Mouse (Mus musculus) kidney, adult 2 months (tissue): ENCODE measurements around the gene Cfi. TPM values are rescaled to one million over a fixed set of nuclear protein-coding genes. Genes with fewer than 3 reads are reported as not detected.

Experiments used
- DNase-seq: peaks from one replicate; pipeline ENCODE4 v3.0.0; 2021
- H3K27ac ChIP-seq: fragments of 200-500 bp; 2 replicates; pipeline ENCODE4 v1.5.1; 2012; ENCODE audit warnings: low read depth, low read length, control low read depth, inconsistent platforms; ENCODE audit not compliant: insufficient read depth
- H3K27me3 ChIP-seq: fragments of 200-500 bp; replicated peaks from 2 replicates; pipeline ENCODE4 v1.6.1; 2012; ENCODE audit warnings: mild to moderate bottlenecking, moderate library complexity, low read length, inconsistent platforms; ENCODE audit not compliant: control insufficient read depth, insufficient read depth
- H3K36me3 ChIP-seq: fragments of 200-500 bp; 2 replicates; pipeline ENCODE4 v1.6.1; 2012; ENCODE audit warnings: mild to moderate bottlenecking, moderate library complexity, low read length, inconsistent platforms; ENCODE audit not compliant: control insufficient read depth, insufficient read depth
- H3K4me1 ChIP-seq: fragments of 200-500 bp; 2 replicates; pipeline ENCODE4 v1.6.1; 2011; ENCODE audit warnings: low read length; ENCODE audit not compliant: control insufficient read depth, insufficient read depth
- H3K4me3 ChIP-seq: fragments of 200-500 bp; 2 replicates; pipeline ENCODE4 v1.5.1; 2011; ENCODE audit warnings: mild to moderate bottlenecking, low read depth, low read length, control low read depth; ENCODE audit not compliant: insufficient read depth
- CTCF ChIP-seq: fragments of 200-500 bp; conservative IDR thresholded peaks from 2 replicates; pipeline ENCODE4 v1.5.1; 2011; ENCODE audit warnings: low read depth, mild to moderate bottlenecking, control low read depth, low read length, moderate library complexity, mixed read lengths; ENCODE audit not compliant: insufficient read depth, insufficient read length
- POLR2A ChIP-seq: fragments of 200-500 bp; IDR thresholded peaks from one replicate; pipeline ENCODE4 v1.6.1; 2011; ENCODE audit warnings: low read depth, low read length, control low read depth
- WGBS: fragments of 180-500 bp; shearing (Covaris S2); methylation state at CpG from one replicate; pipeline ENCODE4 v1.1.7; 2018; 5-methylcytosine and 5-hydroxymethylcytosine counted together
- polyA plus RNA-seq: library from polyadenylated mRNA; depleted of rRNA; stranded (reverse); fragments of >200 nt; gene quantifications from 2 replicates; pipeline ENCODE4 v1.2.3, GENCODE M21; 2012

Cfi gene
- polyA plus RNA-seq, 1 experiment: 10.3 TPM

- no peak overlapping the region for H3K4me3 ChIP-seq
- TF ChIP-seq POLR2A: no peak
- TF ChIP-seq CTCF: no peak
These were observed 26.9 kb downstream of the Cfi start for GRCm38 (mm10) chr3:129862592-129862991.

GRCm38 (mm10) chr3:129863698-129864097, 28.0 kb downstream of the Cfi start:
- DNase-seq: peak; percentile 50
- Histone ChIP-seq H3K27ac (no peak overlapping the region), H3K36me3 (no peaks in the 10 kb centered on the region), H3K4me3 (no peak overlapping the region), H3K27me3 (no peaks in the 10 kb centered on the region), H3K4me1 (no peaks in the 10 kb centered on the region)
- WGBS: 48% methylated on average over 14 of the region's 14 CpGs
- no peak for TF ChIP-seq POLR2A
- peak; percentile 81 for TF ChIP-seq CTCF

More at GRCm38 (mm10) chr3:129862592-129862991, 26.9 kb downstream of the Cfi start:
- DNase-seq: no peak
- Histone ChIP-seq H3K4me1 (no peaks in the 10 kb centered on the region), H3K36me3 (no peaks in the 10 kb centered on the region), H3K27ac (no peak overlapping the region), H3K27me3 (no peaks in the 10 kb centered on the region)
- WGBS: 73% methylated on average over 2 of the region's 2 CpGs

- WGBS: 50% methylated on average over 10 of the region's 10 CpGs
- Histone ChIP-seq H3K36me3 (no peaks in the 10 kb centered on the region), H3K4me1 (peaks cover 4% of the 10 kb centered on the region; the same call in 1 of the 2 replicates), H3K4me3 (no peak overlapping the region), H3K27ac (no peak overlapping the region), H3K27me3 (no peaks in the 10 kb centered on the region)
- no peak for DNase-seq
- TF ChIP-seq POLR2A: no peak
- no peak for TF ChIP-seq CTCF
These were observed 41.6 kb downstream of the Cfi start for GRCm38 (mm10) chr3:129877327-129877726.

- no peaks in the 10 kb centered on the region for H3K36me3 ChIP-seq
- H3K27me3 ChIP-seq: no peaks in the 10 kb centered on the region
- WGBS: under 1% methylated on average over 66 of the region's 66 CpGs
- H3K27ac ChIP-seq: no peak within 1 kb of the TSS
- peak within 1 kb of the TSS; percentile 92 for H3K4me3 ChIP-seq
- peak; percentile 92 for DNase-seq
- H3K4me1 ChIP-seq: peaks cover 4% of the 10 kb centered on the region; the same call in 1 of the 2 replicates
- TF ChIP-seq POLR2A (no peak), CTCF (no peak)
These were observed 42.8 kb downstream of the Cfi start, which contains the start of gene Pla2g12a for GRCm38 (mm10) chr3:129878405-129879021. Gene Pla2g12a, plus strand, starts transcription at chr3:129878606.

- H3K27ac ChIP-seq: no peak overlapping the region
- TF ChIP-seq POLR2A (no peak), CTCF (no peak)
- 2% methylated on average over 25 of the region's 25 CpGs for WGBS
- peak; percentile 57 for DNase-seq
- H3K4me1 ChIP-seq: peaks cover 4% of the 10 kb centered on the region; the same call in 1 of the 2 replicates
- H3K27me3 ChIP-seq: no peaks in the 10 kb centered on the region
- H3K36me3 ChIP-seq: no peaks in the 10 kb centered on the region
- peak overlapping the region; percentile 92 for H3K4me3 ChIP-seq
These were observed 43.6 kb downstream of the Cfi start for GRCm38 (mm10) chr3:129879131-129879757.

- no peak overlapping the region for H3K4me3 ChIP-seq
These were observed 44.2 kb downstream of the Cfi start for GRCm38 (mm10) chr3:129879913-129880312.

GRCm38 (mm10) chr3:129880925-129881593, 45.4 kb downstream of the Cfi start:
- 72% methylated on average over 8 of the region's 8 CpGs for WGBS
- no peak for DNase-seq
- no peaks in the 10 kb centered on the region for H3K27me3 ChIP-seq
- no peak overlapping the region for H3K4me3 ChIP-seq
- H3K36me3 ChIP-seq: no peaks in the 10 kb centered on the region
- H3K27ac ChIP-seq: no peak overlapping the region
- H3K4me1 ChIP-seq: peaks cover 4% of the 10 kb centered on the region; the same call in 1 of the 2 replicates
- TF ChIP-seq POLR2A: no peak
- no peak for TF ChIP-seq CTCF

More at GRCm38 (mm10) chr3:129879913-129880312, 44.2 kb downstream of the Cfi start:
- Histone ChIP-seq H3K4me1 (peaks cover 4% of the 10 kb centered on the region; the same call in 1 of the 2 replicates), H3K36me3 (no peaks in the 10 kb centered on the region), H3K27me3 (no peaks in the 10 kb centered on the region), H3K27ac (no peak overlapping the region)
- TF ChIP-seq POLR2A: no peak
- TF ChIP-seq CTCF: no peak
- WGBS: 82% methylated on average over 2 of the region's 2 CpGs
- no peak for DNase-seq
